Mouse (Mus musculus): ENCODE data around the gene Gja10.

DNA sequence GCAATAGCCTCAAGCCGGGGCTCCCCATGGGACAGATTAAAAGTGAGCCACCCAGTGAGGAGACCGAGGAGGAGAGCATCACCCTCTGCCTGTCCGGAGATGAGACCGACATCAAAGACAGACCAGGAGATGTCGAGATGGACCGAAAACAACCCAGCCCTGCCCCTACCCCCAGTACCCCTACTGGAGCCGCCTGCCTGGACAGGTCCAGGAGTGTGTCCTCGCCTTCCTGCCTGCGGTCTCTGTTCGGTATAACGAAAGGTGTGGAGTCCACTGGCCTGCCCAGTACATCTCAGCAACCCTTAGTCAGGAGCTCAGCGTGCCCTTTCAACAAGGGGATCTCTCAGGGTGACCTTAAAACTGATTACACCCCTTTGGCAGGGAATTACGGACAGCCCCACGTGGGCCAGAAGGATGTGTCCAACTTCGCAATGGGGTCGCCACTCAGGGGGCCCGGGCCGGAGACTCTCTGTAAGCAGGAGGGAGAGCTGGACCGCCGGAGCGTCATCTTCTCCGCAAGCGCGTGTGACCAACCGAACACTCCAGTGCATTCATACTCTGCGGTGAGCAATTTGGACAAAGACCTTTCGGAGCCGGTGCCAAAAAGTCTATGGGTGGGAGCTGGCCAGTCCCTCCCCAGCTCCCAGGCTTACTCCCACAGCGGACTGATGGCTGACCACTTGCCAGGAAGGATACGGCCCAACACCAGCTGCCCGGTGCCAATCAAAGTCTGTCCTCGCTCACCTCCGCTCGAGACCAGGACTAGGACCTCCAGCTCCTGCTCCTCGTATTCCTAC, 40.0 kb downstream of the Gja10 start:
- TF ChIP-seq CTCF (IDR thresholded peaks at IDR 0.05 in 2 of 3, conservative IDR thresholded peaks at IDR 0.05 in 1 of 3; ENCODE audit: control insufficient read depth in 1 of 3, insufficient read depth in 1 of 3, low read depth in 2 of 3, low read length in 3 of 3, poor library complexity in 1 of 3, severe bottlenecking in 1 of 3) (no peak), GATA1 (IDR thresholded peaks at IDR 0.05; ENCODE audit: low read depth, low read length) (no peak), MAX (IDR thresholded peaks at IDR 0.05; ENCODE audit: low read length) (no peak)

Data from MEL (cell line).